Mouse (Mus musculus) lung, adult 2 months (tissue): Measurements from ENCODE around the gene Dusp1.

Experiments
- CTCF ChIP-seq: fragments of 200-500 bp; IDR thresholded peaks from 2 replicates; pipeline ENCODE4 v1.5.1; 2011; ENCODE audit warnings: mild to moderate bottlenecking, low read length, control low read depth; ENCODE audit not compliant: insufficient read depth
- POLR2A ChIP-seq: fragments of 200-500 bp; IDR thresholded peaks from 2 replicates; pipeline ENCODE4 v1.6.1; 2011; ENCODE audit warnings: low read depth, mild to moderate bottlenecking, control low read depth, low read length, borderline replicate concordance; ENCODE audit errors: extremely low read depth

DNA sequence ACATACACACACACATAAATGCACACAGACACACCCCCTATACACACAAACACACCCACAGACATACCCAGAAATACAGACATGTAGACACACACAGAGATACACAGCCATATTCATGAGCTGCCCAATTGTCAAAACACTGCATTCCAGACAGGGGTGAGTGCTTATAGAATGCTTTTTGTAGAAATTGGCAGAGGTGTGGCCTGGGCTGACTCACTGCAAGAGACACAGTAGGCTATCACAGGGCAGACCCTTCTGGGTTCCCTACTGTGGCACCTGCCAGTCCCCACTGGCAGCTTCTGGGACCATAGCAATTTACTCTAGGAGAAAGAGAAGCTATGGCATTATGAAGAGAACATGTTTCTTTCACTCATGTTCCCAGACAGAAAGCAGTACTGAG, 37.6 kb downstream of the Dusp1 start:
- no peak for TF ChIP-seq CTCF
- no peak for TF ChIP-seq POLR2A
